In the genomic region with DNA sequence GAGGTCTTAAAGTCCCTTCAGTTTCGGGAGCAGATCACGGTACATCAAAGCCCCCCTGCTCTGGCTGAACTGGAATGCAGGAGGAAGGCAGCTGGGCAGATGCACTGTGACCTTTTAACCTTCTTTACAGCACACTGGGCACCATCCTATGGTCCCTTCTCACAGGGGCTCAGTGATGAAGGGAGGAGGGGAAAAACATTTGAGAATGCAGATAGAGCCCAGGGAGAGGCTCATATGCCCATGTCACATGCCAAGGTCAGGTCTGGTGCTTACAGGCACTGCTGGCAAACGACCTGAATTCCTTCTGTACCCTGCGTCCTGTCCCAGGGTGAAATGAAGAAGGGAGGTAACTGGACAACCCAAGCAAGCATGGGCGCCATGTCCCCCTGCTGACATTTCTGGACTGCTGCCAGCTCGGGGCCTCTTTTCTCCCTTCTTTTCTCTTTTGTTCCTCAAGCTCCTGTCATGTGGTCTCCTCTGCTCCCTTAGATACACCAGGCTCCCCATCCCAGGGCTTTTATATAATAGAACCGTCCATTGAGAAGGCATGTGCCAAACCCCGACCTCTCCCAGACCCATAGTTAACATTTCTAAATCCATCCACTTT, we compare ENCODE assay signal across 10 mouse cellular contexts. TPM values are rescaled to one million over a fixed set of nuclear protein-coding genes. Genes with fewer than 3 reads are reported as not detected.
A peak's percentile ranks its signal among the peaks of the same experiment; 100 is the strongest.
DNase-seq lines count a peak whose midpoint lies in the region; ATAC-seq and TF ChIP-seq lines count a peak whose summit lies in the region.
"Had no signal": no experiment of that assay in that cellular context is flagged by ENCODE, and none has a peak within 500 bp of the region (broad histone marks: within the 10 kb centered on the region; RNA-seq: fewer than 3 reads in every experiment).

No protein-coding gene starts in this region.

- 42% methylated on average over 8 of the region's 8 CpGs for WGBS in forebrain, embryonic 10.5 days
- 13% methylated on average over 8 of the region's 8 CpGs for WGBS in forebrain, embryonic 13.5 days
- 38% methylated on average over 8 of the region's 8 CpGs for WGBS in lung, embryonic 16.5 days
- WGBS in intestine, postnatal 0 days, result 55% methylated on average over 8 of the region's 8 CpGs
- WGBS in stomach, embryonic 14.5 days, result 37% methylated on average over 8 of the region's 8 CpGs

- H3K4me1 ChIP-seq in forebrain, embryonic 10.5 days, result peaks cover 22% of the 10 kb centered on the region
- H3K4me1 ChIP-seq in forebrain, embryonic 13.5 days, result peaks cover 12% of the 10 kb centered on the region
- peaks cover 26% of the 10 kb centered on the region for H3K4me1 ChIP-seq in lung, embryonic 16.5 days (replicated peaks; ENCODE audit: control insufficient read depth, insufficient read depth, low read length)
- H3K4me1 ChIP-seq in intestine, postnatal 0 days (replicated peaks; ENCODE audit: control insufficient read depth, insufficient read depth, low read length), result peaks cover 9% of the 10 kb centered on the region; the same call in 1 of the 2 replicates
- peaks cover 20% of the 10 kb centered on the region for H3K4me1 ChIP-seq in stomach, embryonic 14.5 days (ENCODE audit: control insufficient read depth, insufficient read depth, low read length)

- no peak overlapping the region for H3K4me2 ChIP-seq in forebrain, embryonic 13.5 days
- H3K4me2 ChIP-seq in lung, embryonic 16.5 days (ENCODE audit: low read depth, low read length), result no peak overlapping the region
- no peak overlapping the region for H3K4me2 ChIP-seq in intestine, postnatal 0 days (replicated peaks; ENCODE audit: low read depth)
- no peak overlapping the region for H3K4me2 ChIP-seq in stomach, embryonic 14.5 days (replicated peaks; ENCODE audit: low read depth, low read length)

- H3K27ac ChIP-seq in forebrain, embryonic 10.5 days, result peak overlapping the region; percentile 80
- H3K27ac ChIP-seq in forebrain, embryonic 13.5 days, result no peak overlapping the region
- peak overlapping the region; percentile 58 for H3K27ac ChIP-seq in lung, embryonic 16.5 days (ENCODE audit: low read length)
- peak overlapping the region; percentile 28; the same call in 1 of the 2 replicates for H3K27ac ChIP-seq in intestine, postnatal 0 days (ENCODE audit: low read depth, low read length)
- peak overlapping the region; percentile 83 for H3K27ac ChIP-seq in stomach, embryonic 14.5 days (ENCODE audit: low read length)
- no peak overlapping the region for H3K27ac ChIP-seq in layer of hippocampus, adult 2 months

- H3K9me3 ChIP-seq in forebrain, embryonic 10.5 days, result no peaks in the 10 kb centered on the region
- H3K9me3 ChIP-seq in forebrain, embryonic 13.5 days (replicated peaks), result no peaks in the 10 kb centered on the region
- no peaks in the 10 kb centered on the region for H3K9me3 ChIP-seq in lung, embryonic 16.5 days (ENCODE audit: control insufficient read depth, low read length)
- H3K9me3 ChIP-seq in intestine, postnatal 0 days (ENCODE audit: control insufficient read depth), result no peaks in the 10 kb centered on the region
- no peaks in the 10 kb centered on the region for H3K9me3 ChIP-seq in stomach, embryonic 14.5 days (ENCODE audit: control insufficient read depth, low read depth, low read length)

- no peak for ATAC-seq in forebrain, embryonic 13.5 days
- ATAC-seq in lung, embryonic 16.5 days (ENCODE audit: low read depth), result peak; percentile 6; the same call in 1 of the 2 replicates
- ATAC-seq in intestine, postnatal 0 days, result no peak
- peak; percentile 29; the same call in 1 of the 2 replicates for ATAC-seq in stomach, embryonic 14.5 days (ENCODE audit: insufficient number of reproducible peaks, insufficient read depth, low FRiP score, low read depth)

- no peaks in the 10 kb centered on the region for H3K27me3 ChIP-seq in forebrain, embryonic 10.5 days (ENCODE audit: poor library complexity, severe bottlenecking)
- no peaks in the 10 kb centered on the region for H3K27me3 ChIP-seq in forebrain, embryonic 13.5 days
- no peaks in the 10 kb centered on the region for H3K27me3 ChIP-seq in lung, embryonic 16.5 days (ENCODE audit: control insufficient read depth, insufficient read depth, low read depth, low read length)
- no peaks in the 10 kb centered on the region for H3K27me3 ChIP-seq in intestine, postnatal 0 days (replicated peaks; ENCODE audit: control insufficient read depth, insufficient read depth, low read length)
- H3K27me3 ChIP-seq in stomach, embryonic 14.5 days (ENCODE audit: control insufficient read depth, insufficient read depth, low read length), result no peaks in the 10 kb centered on the region

- no peak overlapping the region for H3K4me3 ChIP-seq in forebrain, embryonic 10.5 days
- H3K4me3 ChIP-seq in forebrain, embryonic 13.5 days, result no peak overlapping the region
- H3K4me3 ChIP-seq in lung, embryonic 16.5 days (ENCODE audit: low read length), result no peak overlapping the region
- no peak overlapping the region for H3K4me3 ChIP-seq in intestine, postnatal 0 days (ENCODE audit: low read depth, low read length)
- H3K4me3 ChIP-seq in stomach, embryonic 14.5 days (ENCODE audit: low read depth, low read length), result no peak overlapping the region
- no peak overlapping the region for H3K4me3 ChIP-seq in layer of hippocampus, adult 2 months

- DNase-seq in forebrain, embryonic 10.5 days (ENCODE audit: extremely low spot score, low spot score), result no peak
- no peak for DNase-seq in lung, postnatal 4 days
- DNase-seq in layer of hippocampus, adult 11-12 months (ENCODE audit: low spot score), result no peak
- no peak for DNase-seq in layer of hippocampus, adult 2 months (ENCODE audit: low spot score in 2 of 2)
- DNase-seq: cerebellum, adult 11 months; gastrocnemius, postnatal 36 days had no signal

- H3K9ac ChIP-seq in forebrain, embryonic 13.5 days, result no peak overlapping the region
- H3K9ac ChIP-seq in lung, embryonic 16.5 days (ENCODE audit: low read length), result no peak overlapping the region
- H3K9ac ChIP-seq in intestine, postnatal 0 days (ENCODE audit: low read depth, low read length), result no peak overlapping the region
- no peak overlapping the region for H3K9ac ChIP-seq in stomach, embryonic 14.5 days (replicated peaks; ENCODE audit: low read depth, low read length)

- no peaks in the 10 kb centered on the region for H3K36me3 ChIP-seq in forebrain, embryonic 10.5 days (replicated peaks)
- H3K36me3 ChIP-seq in forebrain, embryonic 13.5 days (ENCODE audit: poor library complexity, severe bottlenecking), result no peaks in the 10 kb centered on the region
- H3K36me3 ChIP-seq in lung, embryonic 16.5 days (ENCODE audit: control insufficient read depth, insufficient read depth, low read length), result no peaks in the 10 kb centered on the region
- H3K36me3 ChIP-seq in intestine, postnatal 0 days (ENCODE audit: control insufficient read depth, insufficient read depth), result no peaks in the 10 kb centered on the region
- no peaks in the 10 kb centered on the region for H3K36me3 ChIP-seq in stomach, embryonic 14.5 days (ENCODE audit: control insufficient read depth, insufficient read depth, low read length)

- TF ChIP-seq CTCF in intestine, postnatal 0 days (IDR thresholded peaks at IDR 0.05; ENCODE audit: low read depth), result no peak
- TF ChIP-seq CTCF in layer of hippocampus, adult 2 months (conservative IDR thresholded peaks at IDR 0.05), result no peak

RNA-seq across cellular contexts. Expression of a gene that starts 49.0 kb away (rescaled TPM):
- polyA plus RNA-seq in forebrain, embryonic 10.5 days (2016; fragmentation: Nextera tagmentation; extraction: Ambion mirVana), result 4.7 and 4.8 TPM in 2 replicates
- 1.8 and 2.1 TPM in 2 replicates for polyA plus RNA-seq in forebrain, embryonic 13.5 days (2015; fragmentation: Nextera tagmentation; extraction: Ambion mirVana)
- polyA plus RNA-seq in lung, embryonic 16.5 days (2015; fragmentation: Nextera tagmentation; extraction: Ambion mirVana), result 6.0 and 6.3 TPM in 2 replicates
- 6.3 and 6.9 TPM in 2 replicates for polyA plus RNA-seq in intestine, postnatal 0 days (2015; fragmentation: Nextera tagmentation; extraction: Ambion mirVana)
- 11.3 and 12.4 TPM in 2 replicates for polyA plus RNA-seq in stomach, embryonic 14.5 days (2014; fragmentation: Nextera tagmentation; extraction: Ambion mirVana)
- total RNA-seq in layer of hippocampus, adult 2 months (2021), result 1 to 10 TPM; 1.7 to 2.2 TPM

Comparison
In these comparisons a context has a peak if more than half of its experiments do, and no peak if none do; other contexts are left out.
1. H3K27ac ChIP-seq: peak in forebrain, embryonic 10.5 days (single experiment), lung, embryonic 16.5 days (single experiment), intestine, postnatal 0 days (single experiment) and stomach, embryonic 14.5 days (single experiment); none in forebrain, embryonic 13.5 days (single experiment) and layer of hippocampus, adult 2 months (single experiment).
2. ATAC-seq: peak in lung, embryonic 16.5 days (single experiment) and stomach, embryonic 14.5 days (single experiment); none in forebrain, embryonic 13.5 days (single experiment) and intestine, postnatal 0 days (single experiment).